Mouse (Mus musculus) bone marrow, adult 2 months (tissue): Measurements from ENCODE around the gene Zfp354b.

Source experiments
- CTCF ChIP-seq: fragments of 200-500 bp; IDR thresholded peaks from 2 replicates; pipeline ENCODE4 v1.5.1; 2011; ENCODE audit warnings: low read length, control low read depth; ENCODE audit not compliant: control insufficient read depth, insufficient read depth
- POLR2A ChIP-seq: fragments of 200-500 bp; IDR thresholded peaks from 2 replicates; pipeline ENCODE4 v1.6.1; 2011; ENCODE audit warnings: low read depth, mild to moderate bottlenecking, control low read depth, low read length, borderline replicate concordance; ENCODE audit not compliant: control insufficient read depth

DNA sequence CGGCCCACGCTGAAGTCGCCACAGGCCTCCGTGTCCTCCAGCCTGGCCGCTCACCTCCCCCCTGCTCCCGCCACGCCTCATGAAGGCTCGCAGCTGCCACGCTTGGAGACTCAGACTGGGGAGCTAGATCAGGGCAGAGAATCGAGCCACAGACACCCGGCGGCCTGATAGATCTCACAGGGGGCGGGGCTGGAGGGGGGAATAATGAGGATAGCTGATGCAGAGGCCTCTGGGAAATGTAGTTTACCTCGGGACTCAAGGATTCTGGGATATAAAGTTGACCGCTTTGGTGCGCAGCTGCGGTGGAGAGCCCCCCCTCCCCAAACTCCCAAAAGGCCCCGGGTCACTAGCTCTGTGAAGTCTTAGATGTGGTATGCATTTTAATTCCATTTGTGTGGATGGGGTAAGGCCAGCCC lies at the start of gene Zfp354b:
- TF ChIP-seq CTCF = no peak
- no peak for TF ChIP-seq POLR2A
